ENCODE assay signal across 8 mouse cellular contexts in the genomic region with DNA sequence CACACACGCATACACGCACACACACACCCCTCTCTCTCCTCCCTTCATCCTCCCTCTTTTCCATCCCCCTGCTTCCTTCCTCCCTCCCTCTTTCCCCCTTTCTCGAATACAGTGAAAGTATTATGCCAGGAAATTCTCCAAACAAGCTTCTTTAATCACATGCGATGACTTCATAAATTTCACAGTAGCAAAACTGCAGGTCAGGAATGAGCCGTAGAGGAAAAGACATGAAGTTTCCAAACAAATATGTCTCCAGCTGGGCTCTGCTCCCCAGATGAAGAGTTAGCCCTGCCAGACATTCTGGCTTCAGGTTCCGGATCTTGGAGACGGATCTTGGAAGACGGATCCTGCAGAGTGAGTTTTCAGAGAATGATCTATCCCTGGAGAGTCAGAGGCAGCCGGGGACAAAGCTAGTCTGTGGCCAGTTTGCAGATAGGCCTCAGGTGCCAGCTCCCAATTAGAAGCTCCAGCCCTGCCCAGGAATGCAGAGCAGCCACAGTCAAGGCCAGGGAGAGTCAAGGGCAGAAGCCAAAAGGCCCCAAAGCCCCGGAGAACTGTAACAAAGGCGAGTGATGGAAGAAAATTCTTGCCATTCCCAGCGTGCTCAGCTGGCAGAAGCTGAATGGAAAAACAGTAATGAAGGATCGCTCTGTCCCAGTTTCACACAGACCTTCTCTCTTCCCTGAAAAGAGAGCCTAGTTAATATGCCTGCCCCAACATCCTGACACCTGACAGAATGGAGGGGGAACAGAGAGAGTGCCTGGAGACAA.
A peak's percentile ranks its signal among the peaks of the same experiment; 100 is the strongest.
DNase-seq lines count a peak whose midpoint lies in the region; ATAC-seq lines count a peak whose summit lies in the region.

No protein-coding gene starts in this region.

- H3K4me1 ChIP-seq in embryonic facial prominence, embryonic 11.5 days (ENCODE audit: control insufficient read depth, insufficient read depth, low read length): no peaks in the 10 kb centered on the region

- H3K9me3 ChIP-seq in embryonic facial prominence, embryonic 11.5 days (replicated peaks; ENCODE audit: control insufficient read depth, low read length): no peaks in the 10 kb centered on the region

- no peak overlapping the region for H3K4me3 ChIP-seq in embryonic facial prominence, embryonic 11.5 days (ENCODE audit: low read depth, low read length)

- intact Hi-C loops in left cerebral cortex, postnatal 25 days (cut with DNase I): loop anchor here (5.0 kb wide), 1 partner anchor 90 kb away; a partner anchor contains a TSS

- H3K27ac ChIP-seq in embryonic facial prominence, embryonic 11.5 days (replicated peaks; ENCODE audit: low read depth, low read length): 0 out of 2 replicates have a peak overlapping the region, but pooled peaks have one; percentile 5

- DNase-seq in embryo, embryonic 10.5 days (ENCODE audit: low spot score): peak; percentile 36
- no peak for DNase-seq in embryo, embryonic 9.5 days (ENCODE audit: extremely low spot score)
- no peak for DNase-seq in embryonic facial prominence, embryonic 11.5 days (ENCODE audit: low spot score)
- DNase-seq in heart, adult 11 months: peak; percentile 99
- peak; percentile 77 for DNase-seq in kidney, adult 11 months
- peak; percentile 45 to 74 for DNase-seq in left cerebral cortex, postnatal 25 days (ENCODE audit: low spot score in 2 of 2)
- DNase-seq in ovary, adult 18-20 months (ENCODE audit: low spot score): peak; percentile 74
- DNase-seq in thymus, postnatal 36 days: no peak

- no peak for ATAC-seq in embryonic facial prominence, embryonic 11.5 days (replicated peaks; ENCODE audit: insufficient number of reproducible peaks, low FRiP score, low TSS enrichment, low read depth)

- H3K9ac ChIP-seq in embryonic facial prominence, embryonic 11.5 days (replicated peaks; ENCODE audit: low read length): no peak overlapping the region

- 63% methylated on average over 13 of the region's 13 CpGs for WGBS in embryonic facial prominence, embryonic 11.5 days

- no peaks in the 10 kb centered on the region for H3K36me3 ChIP-seq in embryonic facial prominence, embryonic 11.5 days (replicated peaks; ENCODE audit: control insufficient read depth, insufficient read depth, low read depth, low read length)

- no peak overlapping the region for H3K4me2 ChIP-seq in embryonic facial prominence, embryonic 11.5 days (ENCODE audit: low read depth, low read length)

- no peaks in the 10 kb centered on the region for H3K27me3 ChIP-seq in embryonic facial prominence, embryonic 11.5 days (ENCODE audit: control insufficient read depth, insufficient read depth, low read length)

Comparison
In these comparisons a context has a peak if more than half of its experiments do, and no peak if none do; other contexts are left out.
1. DNase-seq: peak in embryo, embryonic 10.5 days (single experiment), heart, adult 11 months (single experiment), kidney, adult 11 months (single experiment), left cerebral cortex, postnatal 25 days (2 of 2) and ovary, adult 18-20 months (single experiment); none in embryo, embryonic 9.5 days (single experiment), embryonic facial prominence, embryonic 11.5 days (single experiment) and thymus, postnatal 36 days (0 of 2).